Mouse (Mus musculus) C2C12 (cell line): Measurements from ENCODE around the gene Rtn4r. TPM values are rescaled to one million over a fixed set of nuclear protein-coding genes. Genes with fewer than 3 reads are reported as not detected.

Source experiments
- H3K27me3 ChIP-seq: one replicate; pipeline ENCODE4 v1.6.1; 2011; ENCODE audit not compliant: control insufficient read depth, insufficient read depth, insufficient read length
- H3K36me3 ChIP-seq: one replicate; pipeline ENCODE4 v1.6.1; 2011; ENCODE audit not compliant: control insufficient read depth, insufficient read depth
- H3K4me3 ChIP-seq: one replicate; pipeline ENCODE4 v1.5.1; 2011; ENCODE audit warnings: mild to moderate bottlenecking, control low read depth; ENCODE audit not compliant: poor library complexity, insufficient read depth, severe bottlenecking
- H3K79me2 ChIP-seq: one replicate; pipeline ENCODE4 v1.6.1; 2011; ENCODE audit not compliant: control insufficient read depth, insufficient read depth
- H3K79me3 ChIP-seq: one replicate; pipeline ENCODE4 v1.6.1; 2011; ENCODE audit warnings: low read depth, control low read depth
- H3ac ChIP-seq: one replicate; pipeline ENCODE3; 2011; ENCODE audit warnings: low read depth; ENCODE audit not compliant: control insufficient read depth, insufficient read length
- CEBPB ChIP-seq: IDR thresholded peaks from one replicate; pipeline ENCODE4 v1.6.1; 2011; ENCODE audit warnings: low read depth, mild to moderate bottlenecking, control low read depth, moderate library complexity
- CTCF ChIP-seq: IDR thresholded peaks from one replicate; pipeline ENCODE4 v1.5.1; 2011; ENCODE audit not compliant: control insufficient read depth, insufficient read depth, insufficient read length
- FOSL1 ChIP-seq: IDR thresholded peaks from one replicate; pipeline ENCODE4 v1.8.0; 2011; ENCODE audit warnings: mild to moderate bottlenecking, low read length; ENCODE audit not compliant: poor library complexity, insufficient read depth, severe bottlenecking
- MAX ChIP-seq: IDR thresholded peaks from one replicate; pipeline ENCODE4 v1.6.1; 2011; ENCODE audit warnings: mild to moderate bottlenecking, control low read depth
- MYOD1 ChIP-seq: IDR thresholded peaks from one replicate; pipeline ENCODE4 v1.6.1; 2011; ENCODE audit warnings: low read depth; ENCODE audit not compliant: control insufficient read depth, insufficient read length
- MYOG ChIP-seq: IDR thresholded peaks from one replicate; pipeline ENCODE4 v1.6.1; 2011; ENCODE audit not compliant: control insufficient read depth, insufficient read length; ENCODE audit errors: extremely low read depth
- USF1 ChIP-seq: IDR thresholded peaks from one replicate; pipeline ENCODE4 v1.6.1; 2011; ENCODE audit warnings: low read depth, mild to moderate bottlenecking, control low read depth, moderate library complexity
- polyA plus RNA-seq: library from polyadenylated mRNA; unstranded; fragments of >200 nt; fragmentation: generic; extraction: Trizol; gene quantifications from one replicate; pipeline ENCODE4 v1.2.1, GENCODE M21; 2012; ENCODE audit warnings: missing spikeins

Rtn4r gene
- polyA plus RNA-seq, 1 experiment: 0.11 TPM

- H3ac ChIP-seq: no peak overlapping the region
- H3K79me2 ChIP-seq: no peaks in the 10 kb centered on the region
- H3K4me3 ChIP-seq: no peak overlapping the region
- no peaks in the 10 kb centered on the region for H3K36me3 ChIP-seq
- no peaks in the 10 kb centered on the region for H3K79me3 ChIP-seq
- no peak for TF ChIP-seq USF1
- no peak for TF ChIP-seq MYOG
- no peak for TF ChIP-seq MYOD1
- TF ChIP-seq MAX: no peak
- TF ChIP-seq FOSL1: no peak
- no peak for TF ChIP-seq CEBPB
- no peak for TF ChIP-seq CTCF
- H3K27me3 ChIP-seq: peaks cover 24% of the 10 kb centered on the region
These were observed 32.3 kb downstream of the Rtn4r start for GRCm38 (mm10) chr16:18159778-18160177.

- Histone ChIP-seq H3K36me3 (no peaks in the 10 kb centered on the region), H3K27me3 (peaks cover 24% of the 10 kb centered on the region), H3K79me3 (no peaks in the 10 kb centered on the region), H3K79me2 (no peaks in the 10 kb centered on the region), H3K4me3 (no peak overlapping the region), H3ac (no peak overlapping the region)
- no peak for TF ChIP-seq CEBPB
- TF ChIP-seq USF1: no peak
- no peak for TF ChIP-seq MYOD1
- TF ChIP-seq MAX: no peak
- no peak for TF ChIP-seq MYOG
- TF ChIP-seq CTCF: no peak
- no peak for TF ChIP-seq FOSL1
These were observed 33.1 kb downstream of the Rtn4r start for GRCm38 (mm10) chr16:18160514-18160913.

GRCm38 (mm10) chr16:18161190-18161589 is 33.7 kb downstream of the Rtn4r start:
- TF ChIP-seq CEBPB (no peak), CTCF (no peak), USF1 (no peak), FOSL1 (no peak), MYOG (no peak), MAX (no peak), MYOD1 (no peak)
- no peaks in the 10 kb centered on the region for H3K79me2 ChIP-seq
- no peaks in the 10 kb centered on the region for H3K36me3 ChIP-seq
- H3K27me3 ChIP-seq: peaks cover 30% of the 10 kb centered on the region
- H3K4me3 ChIP-seq: no peak overlapping the region
- no peaks in the 10 kb centered on the region for H3K79me3 ChIP-seq
- H3ac ChIP-seq: no peak overlapping the region

- H3K4me3 ChIP-seq: no peak overlapping the region
These were observed 37.3 kb downstream of the Rtn4r start for GRCm38 (mm10) chr16:18164642-18165238.

GRCm38 (mm10) chr16:18166613-18167190 is 39.3 kb downstream of the Rtn4r start:
- Histone ChIP-seq H3K79me3 (no peaks in the 10 kb centered on the region), H3K79me2 (no peaks in the 10 kb centered on the region), H3K4me3 (no peak overlapping the region), H3K27me3 (peaks cover 23% of the 10 kb centered on the region), H3ac (no peak overlapping the region), H3K36me3 (no peaks in the 10 kb centered on the region)
- TF ChIP-seq USF1 (no peak), MYOD1 (no peak), MAX (no peak), FOSL1 (no peak), CEBPB (no peak), CTCF (no peak), MYOG (no peak)

More at GRCm38 (mm10) chr16:18164642-18165238, 37.3 kb downstream of the Rtn4r start:
- Histone ChIP-seq H3K36me3 (no peaks in the 10 kb centered on the region), H3ac (no peak overlapping the region), H3K79me2 (no peaks in the 10 kb centered on the region), H3K79me3 (no peaks in the 10 kb centered on the region), H3K27me3 (peaks cover 23% of the 10 kb centered on the region)
- TF ChIP-seq USF1: no peak
- TF ChIP-seq MYOD1: no peak
- no peak for TF ChIP-seq CEBPB
- TF ChIP-seq FOSL1: no peak
- TF ChIP-seq MYOG: no peak
- no peak for TF ChIP-seq CTCF
- TF ChIP-seq MAX: no peak
